Mouse (Mus musculus) retina, embryonic 14.5 days (tissue): ENCODE data around the gene Smok3b.
A peak's percentile ranks its signal among the peaks of the same experiment; 100 is the strongest.

Source experiments
- DNase-seq: peaks from one replicate; pipeline ENCODE4 v3.0.0-alpha.2; 2015; ENCODE audit warnings: low spot score

The Smok3b gene

GRCm38 (mm10) chr5:138085421-138085911 lies 64.2 kb downstream of the Smok3b start:
- peak; percentile 52 for DNase-seq

GRCm38 (mm10) chr5:138086842-138087241 lies 65.6 kb downstream of the Smok3b start:
- DNase-seq, result no peak

- DNase-seq, result no peak
Observed at GRCm38 (mm10) chr5:138088366-138088765, 67.1 kb downstream of the Smok3b start.

GRCm38 (mm10) chr5:138089108-138089551 lies 67.9 kb downstream of the Smok3b start:
- no peak for DNase-seq

- DNase-seq, result no peak
Observed at GRCm38 (mm10) chr5:138090271-138090670, 69.0 kb downstream of the Smok3b start.

GRCm38 (mm10) chr5:138090737-138091136 lies 69.5 kb downstream of the Smok3b start:
- DNase-seq, result no peak

- DNase-seq, result no peak
Observed at GRCm38 (mm10) chr5:138092771-138093170, 71.5 kb downstream of the Smok3b start.

GRCm38 (mm10) chr5:138094474-138094873 lies 73.2 kb downstream of the Smok3b start:
- no peak for DNase-seq
